In genomic region chr17:67303326-67304099, GRCm38 (mm10) we compare ENCODE assay signal across 8 mouse cellular contexts. TPM values are rescaled to one million over a fixed set of nuclear protein-coding genes. Genes with fewer than 3 reads are reported as not detected.
A peak's percentile ranks its signal among the peaks of the same experiment; 100 is the strongest.
DNase-seq lines count a peak whose midpoint lies in the region; ATAC-seq and TF ChIP-seq lines count a peak whose summit lies in the region.

No protein-coding gene starts in this region.

- peak; percentile 17 to 39 for DNase-seq in cerebellum, adult 2 months
- DNase-seq in cerebellum, adult 8-10 months: no peak
- DNase-seq in ES-CJ7 (ENCODE audit: low read depth, low spot score): peak; percentile 47
- peak; percentile 42 for DNase-seq in heart, adult 8-10 months (ENCODE audit: low spot score)
- no peak for DNase-seq in T-cell, adult 2 months (ENCODE audit: low spot score)
- DNase-seq in ovary, postnatal 10 days (ENCODE audit: low spot score): no peak

- H3K4me1 ChIP-seq in cerebellum, adult 2 months (ENCODE audit: control insufficient read depth, insufficient read depth, low read length): no peaks in the 10 kb centered on the region
- H3K4me1 ChIP-seq in limb, embryonic 13.5 days: peaks cover 34% of the 10 kb centered on the region

- H3K27me3 ChIP-seq in cerebellum, adult 2 months (ENCODE audit: control insufficient read depth, insufficient read depth, low read length): no peaks in the 10 kb centered on the region
- H3K27me3 ChIP-seq in limb, embryonic 13.5 days: no peaks in the 10 kb centered on the region

- 39% methylated on average over 18 of the region's 18 CpGs for WGBS in cerebellum, adult 2 months
- WGBS in limb, embryonic 13.5 days: 56% methylated on average over 18 of the region's 18 CpGs

- no peak for TF ChIP-seq CTCF in cerebellum, adult 2 months (IDR thresholded peaks at IDR 0.05; ENCODE audit: borderline replicate concordance, insufficient read depth, low read depth, low read length)

- ATAC-seq in limb, embryonic 13.5 days (ENCODE audit: low FRiP score, low read depth): peak; percentile 86
- no peak for ATAC-seq in granulocyte monocyte progenitor cell, adult 5-6 weeks (replicated peaks; ENCODE audit: poor library complexity, severe bottlenecking)

- no peak overlapping the region for H3K27ac ChIP-seq in cerebellum, adult 2 months (ENCODE audit: insufficient read depth, low read length)
- peak overlapping the region; percentile 28; the same call in 1 of the 2 replicates for H3K27ac ChIP-seq in limb, embryonic 13.5 days

- TF ChIP-seq POLR2A in cerebellum, adult 2 months (IDR thresholded peaks at IDR 0.05; ENCODE audit: borderline replicate concordance, insufficient read depth, low read length): no peak

- H3K4me2 ChIP-seq in limb, embryonic 13.5 days (replicated peaks): peak overlapping the region; percentile 16; the same call in 1 of the 2 replicates

- H3K4me3 ChIP-seq in cerebellum, adult 2 months (replicated peaks; ENCODE audit: insufficient read depth, low read depth, low read length): no peak overlapping the region
- H3K4me3 ChIP-seq in limb, embryonic 13.5 days: no peak overlapping the region

- no peaks in the 10 kb centered on the region for H3K36me3 ChIP-seq in limb, embryonic 13.5 days

- H3K9me3 ChIP-seq in limb, embryonic 13.5 days: peaks cover 6% of the 10 kb centered on the region; the same call in 1 of the 2 replicates

- no peak overlapping the region for H3K9ac ChIP-seq in limb, embryonic 13.5 days

RNA-seq across cellular contexts. Expression of gene Ptprm, which starts 50.7 kb away (rescaled TPM):
- polyA plus RNA-seq in cerebellum, adult 2 months (2012; rRNA removed): 34.2 and 36.2 TPM in 2 replicates
- 100 to 1,000 TPM in 1 of 4 experiments, 10 to 100 TPM in 3; 82.4 to 102 (median 88.8) TPM for total RNA-seq in heart, adult 8-10 months (2022)
- polyA plus RNA-seq in limb, embryonic 13.5 days (2015; fragmentation: Nextera tagmentation; extraction: Ambion mirVana): 14.9 and 15.0 TPM in 2 replicates
- total RNA-seq in granulocyte monocyte progenitor cell, adult 5-6 weeks (2014; fragmentation: Nextera tagmentation): 0.15 TPM in 1 of 2 replicates, not detected in the other
- total RNA-seq in granulocyte monocyte progenitor cell, adult 5-6 weeks (2017): 0.36 and 0.52 TPM in 2 replicates

Comparison
In these comparisons a context has a peak if more than half of its experiments do, and no peak if none do; other contexts are left out.
1. DNase-seq: peak in cerebellum, adult 2 months (2 of 2), ES-CJ7 (single experiment) and heart, adult 8-10 months (single experiment); none in cerebellum, adult 8-10 months (single experiment), T-cell, adult 2 months (single experiment) and ovary, postnatal 10 days (single experiment).
2. RNA of gene Ptprm, which starts 50.7 kb away (total RNA-seq): 82.4 to 102 TPM in heart, adult 8-10 months; 0.15 to 0.52 TPM in granulocyte monocyte progenitor cell, adult 5-6 weeks; every median in the first group is over 10 times any median in the second.